Mouse (Mus musculus) heart, adult 2 months (tissue): Measurements from ENCODE around the gene Il2ra.

Experiments used
- CTCF ChIP-seq: fragments of 200-600 bp; IDR thresholded peaks from 2 replicates; pipeline ENCODE4 v1.8.1; 2022; ENCODE audit warnings: antibody characterized with exemption, mild to moderate bottlenecking, moderate library complexity
- EP300 ChIP-seq: fragments of 200-500 bp; IDR thresholded peaks from 2 replicates; pipeline ENCODE4 v1.6.1; 2011; ENCODE audit warnings: low read depth, low read length, control low read depth; ENCODE audit not compliant: insufficient read depth
- POLR2A ChIP-seq: fragments of 200-500 bp; IDR thresholded peaks from 2 replicates; pipeline ENCODE4 v1.6.1; 2011; ENCODE audit warnings: mild to moderate bottlenecking, low read depth, low read length, control low read depth; ENCODE audit not compliant: insufficient read depth

DNA sequence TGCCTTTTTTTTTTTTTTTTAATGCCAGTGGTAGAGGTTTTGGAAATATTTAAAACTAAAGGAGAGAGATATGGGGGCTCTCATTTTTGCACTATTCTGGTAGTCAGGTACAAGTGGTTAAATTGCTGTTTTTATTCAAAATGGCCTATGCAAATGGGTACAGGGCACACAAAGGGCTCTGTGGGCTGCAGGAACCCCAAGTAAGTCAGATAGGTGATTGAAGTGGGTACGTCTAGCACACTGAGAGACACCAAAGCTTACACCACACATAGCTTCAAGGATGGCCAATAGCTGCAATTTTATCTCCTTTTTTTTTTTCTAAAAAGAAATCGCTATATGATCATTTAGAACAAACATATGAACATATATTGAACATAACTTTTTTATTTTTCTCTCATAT lies 23.0 kb upstream of the Il2ra start:
- TF ChIP-seq EP300 = no peak
- TF ChIP-seq CTCF = no peak
- no peak for TF ChIP-seq POLR2A
